Mouse (Mus musculus) ES-E14 (cell line): Measurements from ENCODE around the gene Il4i1.

ENCODE experiments used
- CHD2 ChIP-seq: IDR thresholded peaks from 2 replicates; pipeline ENCODE4 v1.6.1; 2014; ENCODE audit warnings: mild to moderate bottlenecking, low read depth, low read length, inconsistent platforms
- HCFC1 ChIP-seq: IDR thresholded peaks from 2 replicates; pipeline ENCODE4 v1.6.1; 2012; ENCODE audit warnings: low read length, inconsistent platforms, borderline replicate concordance; ENCODE audit not compliant: insufficient read depth
- MAFK ChIP-seq: IDR thresholded peaks from 2 replicates; pipeline ENCODE4 v1.6.1; 2014; ENCODE audit warnings: mild to moderate bottlenecking, low read depth, low read length, inconsistent platforms; ENCODE audit not compliant: insufficient read depth
- ZC3H11A ChIP-seq: IDR thresholded peaks from 2 replicates; pipeline ENCODE4 v1.6.1; 2012; ENCODE audit warnings: low read depth, mild to moderate bottlenecking, inconsistent platforms, low read length, borderline replicate concordance

- TF ChIP-seq ZC3H11A (no peak), HCFC1 (no peak), MAFK (no peak), CHD2 (no peak)
Observed at GRCm38 (mm10) chr7:44839491-44840191, 23.5 kb downstream of the Il4i1 start.
